Mouse (Mus musculus) lung, adult 2 months (tissue): ENCODE measurements around the gene Susd1.

Experiments used
- CTCF ChIP-seq: fragments of 200-500 bp; IDR thresholded peaks from 2 replicates; pipeline ENCODE4 v1.5.1; 2011; ENCODE audit warnings: mild to moderate bottlenecking, low read length, control low read depth; ENCODE audit not compliant: insufficient read depth
- POLR2A ChIP-seq: fragments of 200-500 bp; IDR thresholded peaks from 2 replicates; pipeline ENCODE4 v1.6.1; 2011; ENCODE audit warnings: low read depth, mild to moderate bottlenecking, control low read depth, low read length, borderline replicate concordance; ENCODE audit errors: extremely low read depth

GRCm38 (mm10) chr4:59378631-59379030, 59.8 kb downstream of the Susd1 start:
- TF ChIP-seq CTCF, result no peak
- no peak for TF ChIP-seq POLR2A
